Mouse (Mus musculus) gastrocnemius, postnatal 25 days (tissue): ENCODE data around the gene Snx32. TPM values are rescaled to one million over a fixed set of nuclear protein-coding genes. Genes with fewer than 3 reads are reported as not detected.

Source experiments
- DNase-seq: peaks from one replicate; pipeline ENCODE4 v3.0.0; 2022
- total RNA-seq, 2 experiments: library from RNA; stranded (reverse); gene quantifications; 1 replicate in 1 of 2; 2 replicates in 1 of 2; pipeline ENCODE4 v1.2.3; 2021

Snx32 gene
- total RNA-seq, 2 experiments from 2014 or later, result 6.9 to 7.5 TPM

DNA sequence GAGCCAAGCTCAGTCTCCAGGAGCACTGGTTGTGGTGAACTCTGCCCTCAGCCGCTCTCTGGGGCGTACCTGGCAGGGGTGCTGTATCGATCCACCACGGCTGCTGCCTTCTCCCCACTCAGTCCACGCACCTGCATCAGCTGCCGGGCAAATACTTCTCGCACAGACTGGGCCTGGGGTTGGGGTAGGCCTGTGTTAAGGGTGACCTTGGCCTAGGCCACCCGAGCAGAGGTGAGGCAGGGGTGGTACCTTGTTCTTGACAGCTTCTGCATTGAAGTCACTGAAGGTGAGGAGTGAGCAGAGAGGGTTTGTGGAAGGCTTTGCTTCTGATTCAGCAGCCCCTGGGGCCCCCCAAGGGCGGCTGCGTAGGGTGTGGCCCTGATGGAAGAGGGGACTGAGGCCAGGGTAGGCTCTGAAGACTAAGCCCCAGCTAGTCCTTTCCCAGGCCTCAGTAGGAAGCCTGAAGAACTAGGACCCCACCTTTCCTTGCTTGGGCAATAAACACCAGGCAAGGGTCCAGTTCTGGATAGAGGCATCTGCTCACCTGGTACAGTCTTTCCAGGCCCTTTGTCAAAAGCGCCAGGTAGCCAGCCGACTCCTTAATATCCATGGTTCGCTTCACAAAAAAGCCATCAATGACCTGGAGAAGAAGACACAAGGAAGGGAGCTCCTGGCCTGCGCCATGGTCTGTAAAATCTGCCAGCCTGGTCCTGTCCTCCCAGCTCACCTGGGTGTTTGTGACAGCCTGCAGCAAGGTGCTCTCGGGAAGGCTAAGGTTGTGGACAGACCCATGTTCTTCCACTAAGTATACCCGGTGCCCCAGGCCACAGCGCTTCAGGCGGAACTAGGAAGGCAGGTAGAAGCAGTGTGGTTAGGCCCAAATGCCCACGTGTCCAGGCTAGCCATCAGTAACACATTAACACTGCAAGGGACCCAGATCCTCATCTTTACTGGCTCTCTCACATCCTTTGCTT lies 26.7 kb downstream of the Snx32 start:
- DNase-seq, result no peak

DNA sequence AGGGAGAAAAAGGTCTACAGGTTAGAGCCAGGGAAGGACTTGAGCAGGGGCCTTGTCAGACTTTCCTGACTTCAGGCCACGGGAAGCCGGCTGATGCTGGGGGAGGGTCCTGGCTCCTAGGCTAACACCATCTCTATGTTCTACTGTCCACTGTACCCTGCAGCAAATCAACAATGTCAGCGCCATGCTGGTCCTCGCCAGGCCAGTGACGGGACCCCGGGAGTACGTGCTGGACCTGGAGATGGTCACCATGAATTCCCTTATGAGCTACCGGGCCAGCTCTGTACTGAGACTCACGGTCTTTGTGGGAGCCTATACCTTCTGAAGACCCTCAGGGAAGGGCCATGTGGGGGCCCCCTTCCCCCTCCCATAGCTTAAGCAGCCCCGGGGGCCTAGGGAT lies 28.9 kb downstream of the Snx32 start:
- DNase-seq, result no peak

DNA sequence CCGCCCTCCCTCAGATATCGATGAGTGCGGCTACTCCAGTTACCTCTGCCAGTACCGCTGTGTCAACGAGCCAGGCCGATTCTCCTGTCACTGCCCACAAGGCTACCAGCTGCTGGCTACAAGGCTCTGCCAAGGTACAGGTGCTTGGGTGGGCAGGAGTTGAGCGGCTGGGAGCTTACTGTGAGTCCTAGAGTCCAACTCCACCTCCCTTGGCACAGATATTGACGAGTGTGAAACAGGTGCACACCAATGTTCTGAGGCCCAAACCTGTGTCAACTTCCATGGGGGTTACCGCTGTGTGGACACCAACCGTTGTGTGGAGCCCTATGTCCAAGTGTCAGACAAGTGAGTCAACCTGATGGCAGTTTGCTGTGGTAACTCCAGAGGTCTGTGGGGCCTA lies 30.3 kb downstream of the Snx32 start:
- DNase-seq, result no peak

DNA sequence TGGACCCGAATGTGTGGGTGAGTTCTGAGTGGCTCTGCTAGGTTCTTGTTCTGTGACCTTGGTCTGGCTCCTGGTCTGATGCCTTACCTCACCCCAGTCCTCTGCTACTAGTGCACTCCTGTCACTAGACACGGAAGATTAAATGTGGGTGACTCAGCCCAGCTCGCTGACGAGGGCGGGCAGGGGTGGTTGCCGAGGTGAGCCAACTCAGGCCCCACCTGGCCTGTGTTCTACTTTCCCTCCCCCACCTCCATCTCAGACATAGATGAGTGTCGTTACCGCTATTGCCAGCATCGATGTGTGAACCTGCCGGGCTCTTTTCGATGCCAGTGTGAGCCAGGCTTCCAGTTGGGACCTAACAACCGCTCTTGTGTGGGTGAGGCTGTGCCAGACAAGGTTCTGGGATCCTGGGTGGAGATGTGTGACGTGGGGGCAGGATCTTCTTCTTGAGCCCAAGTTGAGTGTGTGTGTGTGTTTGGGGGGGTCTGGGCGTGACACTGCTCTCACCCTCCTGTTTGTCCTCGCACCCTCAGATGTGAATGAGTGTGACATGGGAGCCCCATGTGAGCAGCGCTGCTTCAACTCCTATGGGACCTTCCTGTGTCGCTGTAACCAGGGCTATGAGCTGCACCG lies 32.6 kb downstream of the Snx32 start:
- DNase-seq, result no peak

DNA sequence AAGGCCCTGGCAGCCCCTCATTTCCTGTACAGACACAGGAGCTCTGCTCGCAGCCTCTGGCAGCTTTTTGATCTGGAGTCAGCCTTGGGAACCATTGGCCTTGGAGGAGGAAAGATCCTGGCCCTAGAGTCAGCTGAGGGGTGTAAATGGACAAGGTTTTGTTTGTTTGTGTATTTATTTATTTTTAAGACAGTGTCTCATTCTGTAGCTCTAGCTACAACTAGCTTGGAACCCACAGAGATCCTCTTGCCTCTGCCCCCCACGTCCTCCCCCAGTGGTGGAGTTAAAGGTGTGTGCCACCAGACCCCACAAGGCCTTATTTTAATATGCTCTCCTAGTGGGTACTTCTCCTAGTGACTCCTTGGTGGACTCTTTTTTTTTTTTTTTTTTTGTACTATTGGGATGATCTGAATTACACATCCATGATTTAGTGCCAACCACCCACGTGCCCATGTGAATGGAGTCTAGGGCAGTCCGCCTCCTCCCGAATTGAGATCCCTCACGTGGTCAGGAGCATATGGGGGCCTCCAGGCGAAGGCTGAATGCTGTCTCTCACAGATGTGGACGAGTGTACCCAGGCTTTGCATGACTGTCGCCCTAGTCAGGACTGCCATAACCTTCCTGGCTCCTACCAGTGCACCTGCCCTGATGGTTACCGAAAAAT lies 33.2 kb downstream of the Snx32 start:
- no peak for DNase-seq

DNA sequence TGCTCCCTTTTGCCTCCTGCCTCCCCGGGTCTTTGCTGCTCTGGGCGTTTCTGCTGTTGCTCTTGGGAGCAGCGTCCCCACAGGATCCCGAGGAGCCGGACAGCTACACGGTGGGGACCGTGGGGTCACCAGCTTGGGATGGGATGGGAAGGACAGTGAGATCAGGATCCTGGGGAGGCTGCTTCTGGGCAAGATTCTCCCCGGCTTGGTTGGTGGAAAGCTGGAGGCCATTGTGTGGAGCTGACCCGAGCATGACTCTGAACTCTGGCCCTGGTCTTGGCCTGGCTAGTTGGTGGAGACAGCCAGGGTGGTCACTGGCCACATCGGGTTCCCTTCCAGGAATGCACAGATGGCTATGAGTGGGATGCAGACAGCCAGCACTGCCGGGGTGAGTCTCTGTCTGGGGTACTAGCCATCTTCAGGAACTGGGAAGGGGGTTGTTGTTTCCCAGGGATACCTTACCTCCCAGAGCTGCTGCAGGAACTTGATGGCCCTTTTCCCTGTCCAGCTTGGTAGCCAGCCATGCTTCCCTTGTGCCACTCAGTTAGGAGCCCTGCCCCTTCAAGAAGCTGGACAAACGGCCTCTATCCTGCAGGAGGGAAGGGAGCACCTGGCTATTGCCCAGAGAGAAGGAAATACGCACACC lies 35.1 kb downstream of the Snx32 start:
- DNase-seq, result no peak

DNA sequence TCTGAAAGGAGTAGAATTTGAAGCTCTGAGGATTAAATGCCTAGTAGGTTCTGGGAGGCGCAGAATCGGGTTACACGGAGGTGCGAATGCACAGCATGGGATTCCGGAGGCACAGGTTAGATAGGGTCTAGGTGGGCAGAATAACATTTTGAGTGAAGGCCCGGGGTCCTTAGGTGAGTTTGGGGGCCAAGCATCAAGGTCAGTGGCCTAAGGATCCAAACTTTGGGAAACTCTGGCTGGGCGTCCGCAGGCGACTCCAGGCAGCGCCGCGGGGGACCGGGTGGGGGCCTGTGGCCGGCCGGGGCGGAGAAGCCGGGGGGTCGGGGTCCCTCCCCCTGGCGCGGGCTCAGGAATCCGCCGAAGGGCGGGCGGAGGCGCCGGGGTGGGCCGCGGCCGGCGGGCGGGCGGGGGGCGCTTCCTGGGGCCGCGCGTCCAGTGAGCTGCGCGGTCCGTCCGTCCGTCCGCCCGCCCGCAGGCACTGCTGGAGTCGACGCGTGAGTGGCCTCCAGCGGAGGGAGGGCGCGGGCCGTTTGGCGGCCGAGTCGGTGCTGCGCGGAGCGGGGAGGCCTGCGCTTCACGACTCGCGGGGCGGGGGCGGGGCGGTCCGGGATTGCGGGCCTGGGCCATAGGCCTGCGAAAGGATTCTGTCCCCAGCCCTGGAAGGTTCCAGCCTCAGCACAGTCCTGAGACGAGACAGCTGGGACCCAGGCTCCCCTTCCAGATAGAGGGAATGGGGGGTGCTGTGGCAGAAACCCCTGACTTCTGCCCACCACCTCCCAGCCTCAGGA lies 35.9 kb downstream of the Snx32 start:
- DNase-seq, result peak; percentile 59

DNA sequence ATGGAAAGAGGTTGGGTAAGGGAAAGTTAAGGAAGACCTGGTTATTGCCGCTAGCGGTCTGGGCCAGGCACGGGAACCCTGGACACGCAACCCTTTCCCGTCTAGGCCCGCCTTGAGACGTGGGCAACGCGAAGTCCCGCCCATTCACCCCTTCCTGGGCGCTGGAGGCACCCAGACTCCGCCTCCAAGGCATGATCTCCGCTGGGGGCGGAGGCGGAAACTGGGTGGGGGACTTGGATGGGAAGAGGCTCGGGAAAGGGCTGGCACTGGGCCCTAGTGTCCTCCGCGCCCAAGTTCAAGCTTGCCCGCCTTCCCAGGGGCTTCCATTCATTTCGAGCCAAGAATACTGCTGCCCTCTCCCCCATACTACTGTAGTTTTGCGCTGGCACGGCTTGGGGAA lies 36.6 kb downstream of the Snx32 start, which contains the start of gene Efemp2:
Gene Efemp2 (plus strand): TSS at position 235 of the 400 bp plus-strand sequence.
- DNase-seq, result peak; percentile 85

DNA sequence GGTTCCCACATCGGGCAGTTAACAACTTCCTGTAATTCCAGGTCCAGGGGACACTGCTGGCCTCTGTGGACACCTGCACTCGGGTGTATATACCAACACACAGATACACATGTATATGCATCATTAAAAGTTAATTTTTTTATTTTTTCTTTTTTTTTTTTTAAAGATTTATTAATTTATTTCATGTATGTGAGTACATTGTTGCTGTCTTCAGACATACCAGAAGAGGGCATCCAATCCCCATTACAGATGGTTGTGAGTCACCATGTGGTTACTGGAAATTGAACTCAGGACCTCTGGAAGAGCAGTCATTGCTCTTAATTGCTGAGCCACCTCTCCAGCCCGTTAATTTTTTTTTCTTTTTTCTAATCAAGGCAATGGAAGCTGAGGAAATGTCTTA lies 37.5 kb downstream of the Snx32 start:
- no peak for DNase-seq

DNA sequence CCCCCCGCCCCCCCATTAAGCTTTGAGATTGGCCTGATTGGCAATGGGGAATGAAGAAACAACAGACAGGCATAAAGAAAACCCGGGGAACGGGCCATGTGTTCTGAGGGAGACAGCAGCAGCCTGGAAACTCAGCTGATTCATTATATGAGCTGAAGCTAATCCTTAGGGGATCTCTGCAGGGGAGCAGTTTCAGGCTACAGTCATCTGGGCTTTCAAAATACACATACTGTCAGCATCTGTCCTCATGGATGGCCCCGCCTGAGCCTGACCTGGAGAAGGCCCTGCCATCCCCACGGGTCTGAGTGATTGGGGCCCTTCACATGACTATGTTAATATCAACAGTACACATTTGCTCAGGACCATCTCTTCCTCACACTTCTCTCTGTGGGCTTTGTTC lies 38.5 kb downstream of the Snx32 start:
- no peak for DNase-seq

DNA sequence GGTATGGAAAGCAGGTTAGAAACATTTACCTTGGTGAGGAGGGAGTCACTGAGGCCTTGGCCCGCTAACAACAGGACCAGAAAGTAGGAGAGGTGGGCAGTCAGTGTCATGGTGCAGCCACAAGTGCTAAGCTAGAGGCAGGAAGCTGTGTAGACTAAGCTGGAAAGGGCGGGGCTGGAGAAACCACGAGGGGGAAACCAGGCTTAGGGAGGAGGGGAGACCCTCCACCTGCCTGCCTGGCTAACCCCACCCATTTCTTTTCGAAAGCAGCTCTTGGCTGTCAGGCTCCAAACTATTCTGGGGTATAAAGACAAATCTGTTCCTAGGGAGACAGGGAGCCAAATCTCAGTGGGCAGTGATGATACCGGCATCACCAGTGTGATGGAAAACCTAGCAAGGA lies 42.0 kb downstream of the Snx32 start, which contains the start of gene Ctsw:
Gene Ctsw (minus strand): TSS at position 134 of the 400 bp plus-strand sequence.
- no peak for DNase-seq

DNA sequence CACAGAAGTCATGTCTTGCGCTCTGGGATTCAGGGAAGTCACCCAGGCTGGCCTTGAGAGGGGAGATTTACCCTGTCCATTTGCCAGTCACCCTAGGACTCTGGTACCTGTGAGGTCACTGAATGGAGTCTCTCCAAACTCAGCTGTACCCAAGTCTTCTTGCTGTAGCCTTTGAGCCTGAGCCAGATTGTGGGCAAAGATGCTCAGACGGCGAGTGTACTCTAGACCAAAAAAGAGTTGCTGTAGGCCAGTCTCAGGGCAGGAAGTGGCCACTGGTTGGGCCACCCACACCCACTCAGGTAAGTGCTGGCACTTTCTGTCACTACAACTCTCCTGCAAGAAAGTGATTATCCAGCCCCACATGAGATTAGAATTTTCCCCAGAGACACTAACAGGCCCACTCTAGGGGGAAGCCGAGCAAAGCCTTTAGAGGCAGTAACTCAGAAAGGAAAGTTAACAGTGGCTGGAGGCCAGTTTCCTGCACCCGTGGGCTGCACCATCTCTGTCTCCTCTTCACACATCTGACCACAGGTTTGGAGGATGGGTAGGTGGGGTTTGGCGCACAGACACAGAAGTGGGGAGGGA lies 43.3 kb downstream of the Snx32 start:
- no peak for DNase-seq

DNA sequence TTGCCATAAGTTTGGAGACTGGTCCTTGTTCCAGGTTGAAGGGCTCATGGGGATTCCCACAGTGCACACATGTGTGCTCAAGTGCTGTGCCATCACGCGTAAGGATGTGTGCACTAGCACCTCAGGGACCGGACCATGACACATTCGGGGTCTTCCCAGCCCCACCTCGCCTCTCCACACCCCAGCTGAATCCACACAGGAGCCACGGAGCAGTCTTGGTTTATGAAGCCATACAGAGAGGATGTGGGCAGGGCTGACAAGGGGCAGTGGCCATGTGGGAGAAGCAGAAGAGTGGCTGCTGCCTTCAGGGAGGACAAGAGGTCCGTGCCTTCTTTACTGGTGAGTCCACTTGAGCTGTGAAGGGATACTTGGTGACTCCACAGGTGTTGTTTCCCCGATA lies 45.3 kb downstream of the Snx32 start:
- DNase-seq, result no peak

DNA sequence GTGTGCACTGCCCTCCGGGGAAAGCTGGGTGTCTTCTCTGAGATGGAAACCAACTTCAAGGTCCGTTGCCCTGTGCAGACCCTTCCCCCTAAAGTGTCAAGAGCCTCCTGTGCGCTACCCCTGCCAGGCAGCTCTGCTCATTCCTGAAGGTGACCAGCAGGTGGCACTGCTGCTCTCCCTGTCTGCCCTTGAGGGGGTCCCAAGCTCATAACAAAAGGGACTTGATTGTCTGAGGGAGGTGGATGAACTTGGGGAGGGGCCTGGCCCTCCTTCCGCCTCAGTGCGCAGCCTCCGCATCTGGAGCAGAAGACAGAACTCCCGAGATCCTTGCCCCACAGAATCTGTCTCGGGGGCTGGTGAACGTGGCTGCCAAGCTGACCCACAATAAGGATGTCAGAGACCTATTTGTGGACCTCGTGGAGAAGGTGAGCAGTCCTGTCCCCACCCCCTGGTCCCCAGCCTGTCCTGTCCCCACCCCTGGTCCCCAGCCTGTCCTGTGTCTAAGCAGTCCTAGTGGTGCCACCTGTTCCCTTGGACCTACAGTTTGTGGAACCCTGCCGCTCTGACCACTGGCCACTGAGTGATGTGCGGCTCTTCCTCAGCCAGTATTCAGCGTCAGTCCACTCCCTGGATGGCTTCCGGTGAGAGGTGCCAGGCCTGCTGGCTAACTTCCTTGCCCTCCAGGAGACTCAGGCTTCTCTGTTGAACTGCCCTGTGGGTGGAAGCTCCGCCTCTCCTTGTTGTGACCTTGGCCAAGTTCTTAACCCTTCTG lies 46.4 kb downstream of the Snx32 start:
- DNase-seq, result no peak

DNA sequence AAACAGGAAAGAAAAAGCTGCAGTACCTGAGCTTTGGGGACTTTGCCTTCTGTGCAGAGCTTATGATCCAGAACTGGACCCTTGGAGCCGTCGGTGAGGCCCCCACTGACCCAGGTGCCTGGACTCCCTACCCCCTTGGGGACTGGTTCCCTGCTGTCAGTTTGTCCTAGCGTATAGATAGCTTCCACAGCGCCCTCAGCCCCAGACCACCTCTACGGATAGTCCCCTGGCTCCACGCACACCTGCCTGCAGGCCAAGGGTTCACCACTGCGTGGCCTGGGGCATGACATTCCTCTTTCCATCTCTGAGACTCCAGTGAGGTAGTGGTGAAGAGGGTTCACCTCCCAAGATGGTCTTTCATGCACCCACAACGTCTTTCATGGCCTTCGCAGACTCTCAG lies 47.1 kb downstream of the Snx32 start:
- no peak for DNase-seq

DNA sequence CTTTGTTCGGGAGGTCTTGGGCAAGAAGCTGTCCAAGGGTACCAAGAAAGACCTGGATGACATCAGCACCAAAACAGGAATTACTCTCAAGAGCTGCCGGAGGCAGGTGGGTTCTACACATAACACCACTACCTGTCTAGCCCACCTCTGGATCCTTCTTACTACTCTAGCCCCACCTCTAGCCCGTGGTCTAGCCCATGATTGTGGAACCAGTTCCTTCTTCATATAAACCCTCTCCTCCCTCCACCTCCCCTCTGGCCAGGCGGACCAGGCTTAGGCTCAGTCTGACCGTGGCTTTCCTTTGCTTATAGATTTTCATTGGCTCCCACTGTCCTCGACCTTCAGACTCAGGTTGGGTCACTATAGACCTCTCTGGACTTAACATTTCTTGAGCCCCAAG lies 48.9 kb downstream of the Snx32 start:
- DNase-seq, result no peak

DNA sequence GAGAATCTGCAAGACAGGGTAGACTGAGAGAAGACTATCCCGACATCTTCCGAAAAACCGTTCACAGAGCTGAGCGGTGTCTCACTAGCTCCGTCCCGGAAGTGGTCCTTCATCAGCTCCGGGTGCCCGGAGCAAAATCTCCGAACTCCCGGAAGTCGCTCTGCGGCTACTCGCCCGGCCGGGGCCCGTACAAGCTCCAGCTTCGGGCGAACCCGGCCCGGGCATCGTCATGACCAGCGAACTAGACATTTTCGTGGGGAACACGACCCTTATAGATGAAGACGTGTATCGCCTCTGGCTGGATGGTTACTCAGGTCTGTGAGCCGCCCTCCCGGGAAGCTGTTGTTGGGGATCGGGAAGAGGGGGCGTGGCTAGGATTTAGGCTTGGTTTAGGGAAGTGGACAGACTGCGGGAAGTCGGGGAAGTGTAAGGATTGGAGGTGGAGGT lies 49.9 kb downstream of the Snx32 start, which contains the start of gene Fibp:
Gene Fibp (plus strand): TSS at position 151 of the 447 bp plus-strand sequence.
- DNase-seq, result peak; percentile 81

DNA sequence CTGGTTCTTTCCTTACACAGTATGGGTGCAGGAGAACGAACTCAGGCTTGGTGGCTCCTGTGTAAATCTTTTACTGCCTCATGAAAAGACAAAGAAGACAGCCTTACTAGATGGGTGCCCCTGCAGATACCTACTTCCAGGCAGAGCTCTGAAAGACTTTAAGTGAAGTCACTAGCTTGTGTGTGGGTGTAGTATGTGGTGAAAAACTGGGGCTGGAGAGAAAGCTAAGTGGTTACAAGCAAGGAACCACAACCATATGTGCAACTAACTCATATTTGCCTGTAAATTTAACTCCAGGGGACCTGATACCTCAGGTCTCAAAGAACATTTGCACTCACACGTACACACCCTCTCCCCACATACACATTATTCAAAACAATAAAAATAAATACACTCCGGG lies 50.4 kb downstream of the Snx32 start:
- DNase-seq, result no peak

DNA sequence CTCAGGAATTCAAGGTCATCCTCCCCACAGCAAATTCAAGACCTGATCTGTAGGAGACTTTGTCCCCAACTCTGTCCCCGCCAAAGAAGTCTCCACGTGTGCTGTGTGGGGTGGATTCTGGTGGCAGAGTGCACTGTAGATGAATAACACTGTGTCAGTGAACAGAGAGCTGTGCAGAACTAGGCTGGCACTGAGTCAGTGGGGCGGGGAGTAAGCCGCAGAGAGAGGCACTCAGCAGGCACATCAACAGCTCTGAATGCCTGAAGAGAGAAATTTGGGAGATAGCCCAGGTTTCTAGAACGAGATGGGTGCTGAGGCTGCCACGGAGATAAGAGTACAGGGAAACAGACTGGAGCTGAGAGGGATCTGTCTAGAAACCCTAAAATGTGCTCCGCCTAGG lies 51.3 kb downstream of the Snx32 start:
- no peak for DNase-seq
